Mouse (Mus musculus) kidney, adult 2 months (tissue): ENCODE data around the gene Madd.
A peak's percentile ranks its signal among the peaks of the same experiment; 100 is the strongest.

Experiments
- CTCF ChIP-seq: fragments of 200-500 bp; conservative IDR thresholded peaks from 2 replicates; pipeline ENCODE4 v1.5.1; 2011; ENCODE audit warnings: low read depth, mild to moderate bottlenecking, control low read depth, low read length, moderate library complexity, mixed read lengths; ENCODE audit not compliant: insufficient read depth, insufficient read length
- POLR2A ChIP-seq: fragments of 200-500 bp; IDR thresholded peaks from one replicate; pipeline ENCODE4 v1.6.1; 2011; ENCODE audit warnings: low read depth, low read length, control low read depth

DNA sequence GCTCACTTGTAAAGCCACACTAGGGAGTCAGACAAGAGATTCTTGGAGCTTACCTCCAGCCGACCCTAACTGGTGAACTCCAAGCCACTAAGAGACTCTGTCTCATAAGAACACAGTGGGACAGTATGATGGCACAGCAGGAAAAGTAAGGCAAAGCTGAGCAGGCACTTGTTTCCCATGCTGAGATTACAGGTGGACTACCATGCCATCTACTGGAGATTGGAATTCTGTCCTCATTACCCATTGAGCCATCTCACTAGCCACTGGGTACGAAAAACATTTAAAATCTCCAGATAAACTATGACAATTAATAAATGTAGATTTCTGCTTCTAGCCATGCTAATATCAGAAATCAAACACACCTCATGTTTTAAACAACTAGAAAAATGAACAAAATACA, 40.0 kb upstream of the Madd start:
- peak; percentile 36 for TF ChIP-seq CTCF
- TF ChIP-seq POLR2A, result no peak
